Mouse (Mus musculus) brain, embryonic 14.5 days (tissue): ENCODE data around the gene Ahnak2.

Experiments used
- CTCF ChIP-seq: fragments of 200-500 bp; IDR thresholded peaks from 2 replicates; pipeline ENCODE4 v1.5.1; 2012; ENCODE audit warnings: inconsistent platforms, mild to moderate bottlenecking, moderate library complexity, borderline replicate concordance; ENCODE audit not compliant: insufficient read depth, insufficient read length; ENCODE audit errors: extremely low read depth
- POLR2A ChIP-seq: fragments of 200-500 bp; IDR thresholded peaks from 2 replicates; pipeline ENCODE4 v1.6.1; 2012; ENCODE audit warnings: mild to moderate bottlenecking, inconsistent platforms, borderline replicate concordance; ENCODE audit not compliant: poor library complexity, insufficient read depth, insufficient read length, severe bottlenecking; ENCODE audit errors: extremely low read depth

- TF ChIP-seq CTCF (no peak), POLR2A (no peak)
Observed at GRCm38 (mm10) chr12:112760154-112760926, 42.1 kb downstream of the Ahnak2 start, which contains the start of gene Pld4.
